Mouse (Mus musculus) kidney, postnatal 4 days (tissue): ENCODE measurements around the gene Zfp142.

ENCODE experiments used
- DNase-seq, 2 experiments: peaks; one replicate each; pipeline ENCODE4 v3.0.0; 2021; ENCODE audit warnings: mixed read lengths in 2 of 2

Gene Zfp142

GRCm38 (mm10) chr1:74587773-74588445, at the start of gene Zfp142, which contains the start of gene Bcs1l:
TSS of gene Zfp142 (minus strand) at chr1:74588246.
TSS of gene Bcs1l (plus strand) at chr1:74588289.
- DNase-seq = peak; percentile 99 to 100

GRCm38 (mm10) chr1:74632734-74633133, 44.7 kb upstream of the Zfp142 start:
- DNase-seq = no peak

- DNase-seq = peak; percentile 20 to 31
Observed at GRCm38 (mm10) chr1:74628001-74628400, 40.0 kb upstream of the Zfp142 start.

DNA sequence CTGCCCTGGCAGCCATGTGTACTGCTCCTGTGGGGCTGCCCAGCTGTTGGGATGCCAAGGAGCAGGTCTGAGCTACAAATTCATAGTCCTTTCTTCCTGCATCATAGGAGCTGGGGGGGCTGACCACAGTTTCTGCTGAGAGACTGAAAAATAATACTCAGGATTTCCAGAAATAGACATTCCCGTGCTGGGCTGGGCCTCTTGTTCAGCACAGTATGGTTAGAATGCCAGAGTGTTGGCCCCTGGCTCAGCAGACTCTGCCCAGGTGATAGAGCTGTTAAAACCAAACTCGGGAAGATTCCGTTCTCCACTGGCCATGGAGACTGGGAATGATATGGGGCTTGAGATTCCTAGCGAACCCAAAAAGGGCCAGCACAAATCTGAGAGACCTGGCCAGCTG, 38.0 kb upstream of the Zfp142 start:
- DNase-seq = no peak

DNA sequence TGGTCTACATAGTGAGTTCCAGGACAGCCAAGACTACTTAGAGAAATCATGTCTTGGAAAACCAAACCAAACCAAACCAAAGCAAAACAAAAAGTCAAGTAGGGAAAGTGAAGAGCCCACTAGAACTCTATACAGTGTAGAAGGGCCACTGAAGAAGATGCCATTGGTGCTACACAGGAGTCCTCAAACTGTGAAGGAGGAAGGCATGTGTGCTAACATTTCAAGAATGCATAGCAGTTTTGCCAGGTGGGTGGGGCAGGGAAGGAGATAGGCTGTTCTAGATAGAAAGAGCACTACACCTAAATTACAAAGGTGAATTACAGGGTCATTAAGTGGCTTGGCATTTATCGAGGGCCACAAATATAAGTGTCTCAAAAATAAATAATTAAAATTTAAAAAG, 36.1 kb upstream of the Zfp142 start:
- no peak for DNase-seq

- peak; percentile 86 to 90 for DNase-seq
Observed at GRCm38 (mm10) chr1:74601267-74601962, 13.4 kb upstream of the Zfp142 start, which contains the start of the genes Rnf25 and Stk36. TSS of gene Rnf25 (minus strand) at chr1:74601397. TSS of gene Stk36 (plus strand) at chr1:74601445.

GRCm38 (mm10) chr1:74600501-74601266, 12.6 kb upstream of the Zfp142 start:
- no peak for DNase-seq

DNA sequence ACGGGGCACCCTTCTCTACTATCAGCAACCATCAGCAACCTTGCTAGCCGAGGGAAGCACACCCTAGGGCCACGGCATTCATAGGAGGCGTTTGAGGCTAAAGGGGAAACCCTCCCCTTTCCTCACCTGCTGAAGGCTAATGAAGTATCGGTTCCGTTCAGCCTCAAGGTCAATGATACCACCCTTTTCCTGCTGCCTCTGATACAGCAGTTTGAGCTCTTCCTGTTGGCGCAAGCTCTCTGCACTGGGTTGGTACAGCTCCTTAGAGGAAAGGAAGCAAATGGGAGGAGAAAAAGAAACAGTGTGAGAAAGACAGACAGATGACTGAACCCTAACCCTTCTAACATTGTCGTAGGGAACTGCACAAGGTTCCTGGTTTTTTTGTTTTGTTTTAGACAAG, 6.4 kb upstream of the Zfp142 start:
- no peak for DNase-seq

- peak; percentile 52 to 68 for DNase-seq
Observed at GRCm38 (mm10) chr1:74587233-74587772, 743 bp downstream of the Zfp142 start.

DNA sequence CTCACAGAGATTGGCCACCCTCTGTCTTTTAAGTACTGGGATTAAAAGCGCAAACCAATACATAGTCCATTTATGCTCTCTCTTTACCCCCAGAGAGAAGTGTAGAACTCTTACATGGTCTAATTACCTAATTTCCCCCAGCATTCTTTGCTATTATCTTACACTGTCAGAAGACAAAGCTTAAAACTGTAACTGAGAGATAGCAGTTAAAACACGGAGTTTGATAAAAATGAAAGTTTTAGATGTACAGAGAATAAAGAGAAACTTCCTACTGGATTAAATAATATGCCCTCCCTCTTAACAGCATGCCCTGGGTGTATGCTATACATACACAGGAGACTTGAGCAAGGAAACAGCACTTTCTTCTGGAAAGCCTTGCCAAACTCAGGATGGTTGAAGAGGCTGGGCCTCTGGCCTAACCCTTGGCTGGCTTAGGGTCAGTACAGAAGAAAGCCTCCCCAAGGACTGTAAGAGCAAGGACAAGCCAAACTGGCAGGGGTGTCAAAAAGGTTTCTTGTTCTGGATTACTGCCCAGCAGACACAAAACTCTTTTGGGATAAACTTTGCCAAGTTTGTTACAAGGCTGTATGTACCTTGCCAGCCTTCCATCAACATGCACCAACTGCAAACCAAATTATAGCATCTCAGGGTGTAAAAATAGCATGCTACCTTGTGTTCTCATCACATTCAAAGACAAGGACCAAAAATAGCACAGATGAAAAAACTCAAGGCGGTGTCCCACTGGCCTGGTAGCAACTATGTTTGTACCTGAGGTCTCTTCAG, 3.2 kb downstream of the Zfp142 start:
- no peak for DNase-seq

DNA sequence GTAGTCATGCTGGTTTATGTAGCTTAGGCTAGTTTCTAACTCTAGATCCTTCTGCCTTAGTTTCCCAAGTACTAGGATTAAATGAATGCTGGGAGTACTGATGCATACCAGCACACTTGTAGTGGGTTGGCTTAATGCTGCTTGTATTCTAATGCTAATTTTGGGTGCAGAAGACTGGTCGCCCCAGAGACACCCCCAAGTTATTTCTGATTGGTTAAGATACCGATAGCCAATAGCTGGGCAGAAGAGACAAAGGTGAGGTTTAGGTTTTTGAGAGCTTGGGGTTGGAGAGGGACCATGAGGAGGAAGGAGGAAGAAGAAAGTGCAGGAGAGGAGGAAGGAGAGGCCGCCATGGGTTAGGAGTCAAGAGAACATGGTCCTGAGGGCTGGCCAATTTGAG, 5.4 kb downstream of the Zfp142 start:
- DNase-seq = no peak

- DNase-seq = no peak
Observed at GRCm38 (mm10) chr1:74569739-74570719, 18.0 kb downstream of the Zfp142 start.

GRCm38 (mm10) chr1:74565834-74566233, 22.2 kb downstream of the Zfp142 start:
- no peak for DNase-seq

GRCm38 (mm10) chr1:74559061-74559460, 29.0 kb downstream of the Zfp142 start:
- no peak for DNase-seq

DNA sequence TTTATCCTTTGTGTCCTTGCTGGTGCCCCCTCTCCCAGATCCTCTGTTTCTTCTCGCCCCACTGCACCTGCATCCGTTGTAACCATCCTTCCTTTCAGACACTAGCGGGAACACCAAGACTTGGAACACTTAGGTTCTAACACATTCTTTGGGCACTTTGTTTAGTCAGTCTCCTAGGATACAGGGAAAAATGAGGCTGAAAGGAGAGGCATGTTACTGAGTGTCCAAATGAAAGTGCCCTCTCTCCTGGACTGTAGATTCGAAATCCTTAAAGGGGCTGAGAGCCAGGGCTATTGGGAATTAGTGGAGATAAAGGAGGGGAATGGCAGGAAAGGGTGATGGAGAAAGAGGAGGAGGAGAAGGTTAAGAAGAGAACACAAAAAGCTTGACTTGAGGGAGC, 43.9 kb downstream of the Zfp142 start, which contains the start of gene Usp37:
Usp37 (minus strand) TSS at position 101 of the 400 bp plus-strand sequence.
- no peak for DNase-seq

DNA sequence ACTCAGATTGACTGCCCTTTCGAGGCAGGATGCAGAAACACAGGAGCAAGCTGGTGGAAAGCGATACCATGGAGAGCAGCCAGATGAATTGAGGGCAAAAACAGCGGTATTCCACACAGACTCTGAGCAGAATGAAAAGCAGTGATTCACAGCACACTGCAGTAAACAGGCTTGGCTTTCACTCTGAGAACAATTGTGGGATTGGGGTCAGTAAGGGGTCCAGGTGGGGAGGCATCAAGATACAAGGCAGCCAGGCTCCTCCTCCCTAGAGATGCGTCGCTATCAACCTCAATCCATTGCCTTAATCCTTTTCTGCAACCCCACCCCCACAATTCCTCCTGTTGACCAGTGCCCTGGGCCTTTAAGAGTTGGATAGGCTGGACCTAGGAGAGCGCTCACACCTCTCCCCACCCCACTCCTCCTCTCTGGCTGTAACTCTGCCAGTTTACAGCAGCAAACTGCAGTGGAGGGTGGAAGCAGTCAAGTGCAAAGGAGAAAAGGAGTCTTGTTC, 45.5 kb downstream of the Zfp142 start, which contains the start of gene Plcd4:
Plcd4 (plus strand) TSS at position 438 of the 511 bp plus-strand sequence.
- peak; percentile 19 to 38 for DNase-seq

GRCm38 (mm10) chr1:74538650-74539049, 49.4 kb downstream of the Zfp142 start:
- DNase-seq = no peak

DNA sequence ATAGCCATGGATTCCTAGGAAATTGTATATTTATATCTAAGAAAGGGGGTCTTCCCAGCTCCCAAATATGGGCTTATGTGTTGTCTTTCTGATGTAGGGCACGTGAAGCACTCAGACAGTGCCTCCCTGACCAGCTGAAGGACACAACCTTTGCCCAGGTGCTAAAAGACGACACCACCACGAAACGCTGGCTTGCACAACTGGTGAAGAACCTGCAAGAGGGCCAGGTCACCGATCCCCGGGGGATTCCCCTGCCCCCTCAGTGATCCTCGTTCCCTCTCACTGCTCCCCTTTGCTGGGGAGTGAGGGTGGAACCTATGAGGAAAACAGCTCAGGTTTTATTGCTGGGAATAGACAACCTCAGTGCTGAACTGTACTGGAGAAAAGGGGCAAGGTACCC, 59.5 kb downstream of the Zfp142 start:
- peak in 1 of 2 experiments; percentile 12 for DNase-seq

DNA sequence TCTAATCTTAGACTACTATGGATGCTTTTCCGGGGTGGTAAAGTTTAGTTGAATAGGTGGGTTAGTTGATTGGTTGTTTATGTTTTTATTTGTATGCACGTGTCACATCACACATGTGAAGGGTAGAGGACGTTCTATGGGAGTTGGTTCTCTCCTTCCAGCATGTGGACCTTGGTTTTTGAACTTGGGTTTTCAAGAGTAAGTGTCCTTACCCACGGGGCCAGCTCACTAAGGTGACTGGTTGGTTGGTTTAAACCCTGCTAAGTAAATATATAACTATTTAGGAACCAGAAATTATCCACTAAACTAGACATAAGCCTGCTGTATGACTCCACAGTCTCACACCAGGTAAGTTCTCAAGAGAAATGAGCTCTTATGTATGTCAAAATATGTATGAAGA, 63.3 kb downstream of the Zfp142 start:
- DNase-seq = no peak

DNA sequence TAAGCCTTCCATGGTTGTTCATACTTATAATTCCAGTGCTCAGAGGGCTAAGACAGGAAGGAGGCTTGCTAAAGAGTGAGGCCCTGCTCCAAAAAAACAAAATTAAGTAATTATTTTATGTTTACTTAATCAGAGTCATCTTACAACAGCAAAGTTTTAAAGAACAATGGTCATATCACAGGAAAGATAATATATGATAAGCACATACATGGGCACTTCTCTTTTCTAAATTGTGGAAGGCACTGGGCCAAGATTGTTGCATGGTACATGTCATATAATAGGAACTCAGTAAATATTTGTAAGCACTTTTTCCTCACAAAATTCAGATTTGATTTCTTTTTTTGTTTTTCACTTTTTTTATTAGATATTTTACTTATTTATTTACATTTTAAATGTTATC, 68.2 kb downstream of the Zfp142 start:
- DNase-seq = no peak
